Mouse (Mus musculus) cortical plate, adult 2 months (tissue): ENCODE measurements at regions not wholly inside any gene's neighbourhood (a gene's known extent, or its start where the extent isn't known, plus 50 kb on each side); places are given as distances from the start of the nearest gene placed in this dataset.

Experiments used
- CTCF ChIP-seq: fragments of 200-500 bp; IDR thresholded peaks from 2 replicates; pipeline ENCODE4 v1.5.1; 2011; ENCODE audit warnings: mild to moderate bottlenecking, control low read depth, low read length; ENCODE audit not compliant: insufficient read depth; ENCODE audit errors: extremely low read depth
- POLR2A ChIP-seq: fragments of 200-500 bp; IDR thresholded peaks from 2 replicates; pipeline ENCODE4 v1.6.1; 2011; ENCODE audit warnings: mild to moderate bottlenecking, low read length, control low read depth; ENCODE audit not compliant: insufficient read depth; ENCODE audit errors: extremely low read depth

DNA sequence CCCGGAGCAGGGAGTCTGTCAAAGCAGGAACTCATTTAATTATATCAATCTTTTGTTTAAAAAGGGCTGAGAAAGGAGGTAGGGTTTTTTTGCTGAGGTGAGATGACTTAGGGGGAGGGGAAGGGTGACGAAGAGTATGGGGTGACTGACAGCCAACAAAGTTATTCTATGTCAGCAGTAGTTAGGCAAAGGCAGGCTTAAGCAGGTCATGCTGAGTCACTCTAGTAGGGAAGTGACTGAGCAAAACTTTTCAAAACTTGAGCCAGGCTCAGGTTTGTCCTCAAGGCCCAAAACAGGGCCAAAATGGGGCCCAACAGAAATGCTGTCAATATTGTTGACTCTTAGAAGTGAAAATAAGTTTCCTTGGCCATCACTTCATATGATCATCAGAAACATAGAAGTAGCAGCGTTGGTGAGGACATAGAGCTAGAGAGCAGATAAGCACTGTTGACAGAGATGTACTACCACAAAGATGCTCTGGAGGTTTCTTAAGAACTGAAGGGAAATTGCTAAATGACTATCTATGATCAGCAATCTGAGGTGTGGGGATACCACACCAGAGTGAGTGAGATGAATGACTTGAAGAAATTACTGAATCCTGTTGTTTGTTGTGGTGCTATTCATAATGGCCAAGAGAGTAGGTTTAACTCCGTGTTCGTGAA, 273.6 kb downstream of the Myh15 start:
- TF ChIP-seq CTCF: no peak
- no peak for TF ChIP-seq POLR2A
